Mouse (Mus musculus) WW6 (cell line): ENCODE data around the gene 1700067P10Rik.

Experiments used
- DNase-seq: peaks from one replicate; pipeline ENCODE4 v3.0.0-alpha.2; 2013; ENCODE audit warnings: low read depth, low spot score

The 1700067P10Rik gene

GRCm38 (mm10) chr17:48095718-48096121, 6.6 kb downstream of the 1700067P10Rik start:
- no peak for DNase-seq

- DNase-seq, result no peak
Measured at GRCm38 (mm10) chr17:48096321-48096720, 7.2 kb downstream of the 1700067P10Rik start.

- DNase-seq, result no peak
Measured at GRCm38 (mm10) chr17:48097011-48097742, 8.1 kb downstream of the 1700067P10Rik start.

- no peak for DNase-seq
Measured at GRCm38 (mm10) chr17:48097743-48098527, 8.8 kb downstream of the 1700067P10Rik start.

- DNase-seq, result no peak
Measured at GRCm38 (mm10) chr17:48098528-48098890, 9.4 kb downstream of the 1700067P10Rik start.

GRCm38 (mm10) chr17:48099312-48099711, 10.2 kb downstream of the 1700067P10Rik start:
- no peak for DNase-seq

GRCm38 (mm10) chr17:48100441-48101417, 11.6 kb downstream of the 1700067P10Rik start:
- DNase-seq, result no peak

- no peak for DNase-seq
Measured at GRCm38 (mm10) chr17:48107333-48107732, 18.2 kb downstream of the 1700067P10Rik start.

GRCm38 (mm10) chr17:48107862-48108261, 18.7 kb downstream of the 1700067P10Rik start:
- DNase-seq, result no peak

- no peak for DNase-seq
Measured at GRCm38 (mm10) chr17:48108520-48108919, 19.4 kb downstream of the 1700067P10Rik start.

GRCm38 (mm10) chr17:48110547-48111287, 21.6 kb downstream of the 1700067P10Rik start:
- no peak for DNase-seq

- no peak for DNase-seq
Measured at GRCm38 (mm10) chr17:48118570-48118969, 29.5 kb downstream of the 1700067P10Rik start.

GRCm38 (mm10) chr17:48119656-48120055, 30.5 kb downstream of the 1700067P10Rik start:
- no peak for DNase-seq

- DNase-seq, result no peak
Measured at GRCm38 (mm10) chr17:48120456-48120855, 31.3 kb downstream of the 1700067P10Rik start.

- no peak for DNase-seq
Measured at GRCm38 (mm10) chr17:48132810-48133209, 43.7 kb downstream of the 1700067P10Rik start.
